Mouse (Mus musculus): ENCODE data around the gene Il5ra.

GRCm38 (mm10) chr6:106701931-106702330 lies 46.9 kb downstream of the Il5ra start:
- TF ChIP-seq CTCF (IDR thresholded peaks at IDR 0.05 in 2 of 3, conservative IDR thresholded peaks at IDR 0.05 in 1 of 3; ENCODE audit: control insufficient read depth in 1 of 3, insufficient read depth in 1 of 3, low read depth in 2 of 3, low read length in 3 of 3, poor library complexity in 1 of 3, severe bottlenecking in 1 of 3) (no peak), POLR2A (IDR thresholded peaks at IDR 0.05; ENCODE audit: control insufficient read depth in 1 of 2, insufficient read depth in 1 of 2, low read depth in 1 of 2, low read length in 2 of 2, poor library complexity in 1 of 2) (no peak), ETS1 (IDR thresholded peaks at IDR 0.05; ENCODE audit: low read depth, low read length) (no peak), UBTF (IDR thresholded peaks at IDR 0.05; ENCODE audit: borderline replicate concordance, insufficient read depth, low read depth, low read length) (no peak), E2F4 (IDR thresholded peaks at IDR 0.05; ENCODE audit: borderline replicate concordance, low read depth, low read length) (no peak), EP300 (IDR thresholded peaks at IDR 0.05; ENCODE audit: low read depth in 1 of 2, low read length in 2 of 2) (no peak)
